27 mouse cellular contexts compared by ENCODE assay signal in genomic region chr10:95133057-95133456, GRCm38 (mm10).
"Had no signal": no experiment of that assay in that cellular context is flagged by ENCODE, and none has a peak within 500 bp of the region (broad histone marks: within the 10 kb centered on the region; RNA-seq: fewer than 3 reads in every experiment).

No protein-coding gene starts in this region.

- H3K4me3 ChIP-seq: embryonic facial prominence, embryonic 10.5 days; embryonic facial prominence, embryonic 12.5 days; embryonic facial prominence, embryonic 13.5 days; embryonic facial prominence, embryonic 15.5 days; erythroblast, embryonic 14.5 days; forebrain, embryonic 10.5 days; forebrain, embryonic 12.5 days; forebrain, embryonic 13.5 days; forebrain, embryonic 15.5 days; gastrocnemius, adult 2 months; heart, adult 2 months had no signal

- H3K9ac ChIP-seq: embryonic facial prominence, embryonic 12.5 days; embryonic facial prominence, embryonic 13.5 days; embryonic facial prominence, embryonic 15.5 days; forebrain, embryonic 12.5 days; forebrain, embryonic 13.5 days; forebrain, embryonic 15.5 days; forebrain, postnatal 0 days had no signal

- H3K9me3 ChIP-seq: embryonic facial prominence, embryonic 10.5 days; embryonic facial prominence, embryonic 12.5 days; embryonic facial prominence, embryonic 13.5 days; embryonic facial prominence, embryonic 15.5 days; forebrain, embryonic 10.5 days; forebrain, embryonic 12.5 days; forebrain, embryonic 13.5 days; forebrain, embryonic 15.5 days had no signal

- DNase-seq: cerebellum, adult 8-10 months; cerebellum, adult 9-10 months; cerebellum, adult 9-11 months; cerebellum, postnatal 10 days; cerebellum, postnatal 14 days; cerebellum, postnatal 25 days; cerebellum, postnatal 36 days; embryo, embryonic 11 days; forebrain, postnatal 0 days; gastrocnemius, adult 2 months; gastrocnemius, postnatal 10 days; gastrocnemius, postnatal 14 days; gastrocnemius, postnatal 25 days; gastrocnemius, postnatal 36 days; heart, adult 18-20 months; heart, adult 2 months had no signal

- H3K4me1 ChIP-seq: embryonic facial prominence, embryonic 10.5 days; embryonic facial prominence, embryonic 12.5 days; embryonic facial prominence, embryonic 13.5 days; embryonic facial prominence, embryonic 15.5 days; forebrain, embryonic 10.5 days; forebrain, embryonic 12.5 days; forebrain, embryonic 13.5 days; forebrain, embryonic 15.5 days had no signal

- H3K27ac ChIP-seq: embryonic facial prominence, embryonic 10.5 days; embryonic facial prominence, embryonic 12.5 days; embryonic facial prominence, embryonic 13.5 days; embryonic facial prominence, embryonic 15.5 days; forebrain, embryonic 10.5 days; forebrain, embryonic 12.5 days; forebrain, embryonic 13.5 days; forebrain, embryonic 15.5 days; gastrocnemius, adult 2 months; heart, adult 2 months had no signal

- ATAC-seq: forebrain, embryonic 13.5 days; forebrain, embryonic 14.5 days; forebrain, embryonic 15.5 days; forebrain, embryonic 16.5 days; forebrain, postnatal 0 days had no signal

- H3K4me2 ChIP-seq: embryonic facial prominence, embryonic 12.5 days; embryonic facial prominence, embryonic 13.5 days; embryonic facial prominence, embryonic 15.5 days; forebrain, embryonic 12.5 days; forebrain, embryonic 13.5 days; forebrain, embryonic 15.5 days had no signal

- H3K36me3 ChIP-seq: embryonic facial prominence, embryonic 10.5 days; embryonic facial prominence, embryonic 12.5 days; embryonic facial prominence, embryonic 13.5 days; embryonic facial prominence, embryonic 15.5 days; forebrain, embryonic 10.5 days; forebrain, embryonic 12.5 days; forebrain, embryonic 15.5 days had no signal

- H3K27me3 ChIP-seq: embryonic facial prominence, embryonic 12.5 days; embryonic facial prominence, embryonic 13.5 days; embryonic facial prominence, embryonic 15.5 days; forebrain, embryonic 12.5 days; forebrain, embryonic 13.5 days; forebrain, embryonic 15.5 days had no signal
